In the genomic region with DNA sequence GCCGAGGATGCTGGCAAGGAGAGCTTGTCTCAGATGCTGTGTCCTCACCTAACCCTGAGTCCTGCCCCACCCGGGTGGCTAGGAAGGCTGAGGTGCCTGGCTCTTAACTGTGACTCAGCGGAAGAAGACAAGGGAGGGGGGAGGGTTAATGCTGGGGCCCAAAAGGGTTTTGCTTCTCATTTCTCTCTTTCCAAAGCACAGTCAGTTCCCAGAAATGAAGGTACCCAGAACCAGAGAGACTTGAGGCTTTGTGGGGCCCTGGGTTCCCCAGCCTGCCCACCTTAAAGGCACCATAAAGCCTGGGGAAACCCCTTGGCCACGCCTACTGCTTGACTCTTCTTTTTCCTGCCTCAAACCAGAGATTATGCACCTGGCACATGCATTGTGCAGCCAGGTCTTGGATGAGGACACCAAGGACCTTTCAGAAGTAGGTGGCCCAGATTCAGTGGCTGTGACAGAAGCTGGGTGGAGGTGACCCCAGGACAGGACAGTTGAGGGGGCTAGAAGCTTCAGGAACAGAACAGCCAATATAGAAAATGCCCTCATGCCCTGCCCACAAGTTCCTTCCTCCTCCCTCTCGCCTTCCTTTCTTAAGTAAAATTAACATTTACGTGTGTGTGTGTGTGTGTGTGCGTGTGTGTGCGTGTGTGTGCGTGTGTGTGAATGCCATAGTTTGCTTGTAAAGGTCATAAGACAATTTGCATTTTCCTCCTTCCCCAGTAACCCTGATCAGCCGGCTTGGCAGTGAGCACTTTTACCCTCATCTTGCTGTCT, we compare ENCODE assay signal across 12 mouse cellular contexts. TPM values are rescaled to one million over a fixed set of nuclear protein-coding genes. Genes with fewer than 3 reads are reported as not detected.
DNase-seq lines count a peak whose midpoint lies in the region; ATAC-seq lines count a peak whose summit lies in the region.
"Had no signal": no experiment of that assay in that cellular context is flagged by ENCODE, and none has a peak within 500 bp of the region (broad histone marks: within the 10 kb centered on the region; RNA-seq: fewer than 3 reads in every experiment).

No protein-coding gene starts in this region.

- H3K36me3 ChIP-seq in forebrain, embryonic 12.5 days (replicated peaks) = no peaks in the 10 kb centered on the region
- H3K36me3 ChIP-seq: limb, embryonic 13.5 days; neural tube, embryonic 13.5 days had no signal

- no peaks in the 10 kb centered on the region for H3K27me3 ChIP-seq in forebrain, embryonic 12.5 days
- H3K27me3 ChIP-seq: limb, embryonic 13.5 days; neural tube, embryonic 13.5 days had no signal

- peak; percentile 92 for DNase-seq in CD4-positive, CD25-positive, alpha-beta regulatory T cell, adult 2 months (ENCODE audit: low read depth, low spot score)
- DNase-seq in NIH3T3 (ENCODE audit: low read depth) = peak; percentile 59
- peak; percentile 80 for DNase-seq in liver
- peak; percentile 43 to 49 for DNase-seq in spleen, adult 18-20 months
- no peak for DNase-seq in adrenal gland, adult 8-10 months
- no peak for DNase-seq in layer of hippocampus, adult 9-11 months
- no peak for DNase-seq in heart, adult 8-10 months (ENCODE audit: low spot score)
- DNase-seq: adrenal gland, postnatal 14 days; heart, postnatal 4 days had no signal

- no peak overlapping the region for H3K4me3 ChIP-seq in forebrain, embryonic 12.5 days (replicated peaks)
- H3K4me3 ChIP-seq: limb, embryonic 13.5 days; neural tube, embryonic 13.5 days had no signal

- no peak overlapping the region for H3K27ac ChIP-seq in forebrain, embryonic 12.5 days
- H3K27ac ChIP-seq: limb, embryonic 13.5 days; neural tube, embryonic 13.5 days had no signal

- H3K4me2 ChIP-seq in forebrain, embryonic 12.5 days = no peak overlapping the region
- H3K4me2 ChIP-seq: limb, embryonic 13.5 days; neural tube, embryonic 13.5 days had no signal

- no peak for ATAC-seq in forebrain, embryonic 12.5 days (ENCODE audit: low FRiP score)

- H3K9ac ChIP-seq in forebrain, embryonic 12.5 days = no peak overlapping the region
- H3K9ac ChIP-seq: limb, embryonic 13.5 days; neural tube, embryonic 13.5 days had no signal

- 79% methylated on average over 10 of the region's 10 CpGs for WGBS in forebrain, embryonic 12.5 days

- H3K4me1 ChIP-seq in forebrain, embryonic 12.5 days = no peaks in the 10 kb centered on the region
- H3K4me1 ChIP-seq: neural tube, embryonic 13.5 days had no signal

- no peaks in the 10 kb centered on the region for H3K9me3 ChIP-seq in forebrain, embryonic 12.5 days
- H3K9me3 ChIP-seq: limb, embryonic 13.5 days; neural tube, embryonic 13.5 days had no signal

RNA-seq across cellular contexts. Expression of a gene that starts 17.2 kb away (rescaled TPM):
- 10 to 100 TPM in 1 of 4 experiments, 1 to 10 TPM in 3; 4.1 to 62.8 (median 6.5) TPM for total RNA-seq in adrenal gland, adult 8-10 months (2022)
- 4.5 and 6.0 TPM in 2 replicates for polyA plus RNA-seq in forebrain, embryonic 12.5 days (2016; fragmentation: Nextera tagmentation; extraction: Ambion mirVana)
- 100 to 1,000 TPM in 3 of 4 experiments, 10 to 100 TPM in 1; 87.1 to 234 (median 146) TPM for total RNA-seq in heart, adult 8-10 months (2022)

RNA-seq across cellular contexts. Expression of a gene that starts 23.3 kb away (rescaled TPM):
- 10 to 100 TPM; 32.7 to 41.4 (median 34.9) TPM for total RNA-seq in adrenal gland, adult 8-10 months (2022)
- 2.4 and 3.7 TPM in 2 replicates for polyA plus RNA-seq in forebrain, embryonic 12.5 days (2016; fragmentation: Nextera tagmentation; extraction: Ambion mirVana)
- 10 to 100 TPM; 27.2 to 38.4 (median 32.0) TPM for total RNA-seq in heart, adult 8-10 months (2022)

RNA-seq across cellular contexts. Expression of a gene that starts 25.2 kb away (rescaled TPM):
- total RNA-seq in adrenal gland, adult 8-10 months (2022) = 10 to 100 TPM; 11.6 to 19.6 (median 17.9) TPM
- polyA plus RNA-seq in forebrain, embryonic 12.5 days (2016; fragmentation: Nextera tagmentation; extraction: Ambion mirVana) = 10.3 and 12.0 TPM in 2 replicates
- total RNA-seq in heart, adult 8-10 months (2022) = 10 to 100 TPM; 17.3 to 24.0 (median 19.9) TPM

RNA-seq across cellular contexts. Expression of a gene that starts 27.4 kb away (rescaled TPM):
- 1 to 10 TPM; 1.0 to 1.6 (median 1.3) TPM for total RNA-seq in adrenal gland, adult 8-10 months (2022)
- polyA plus RNA-seq in forebrain, embryonic 12.5 days (2016; fragmentation: Nextera tagmentation; extraction: Ambion mirVana) = 2.2 and 2.9 TPM in 2 replicates
- 10 to 100 TPM in 1 of 4 experiments, 1 to 10 TPM in 3; 5.6 to 10.3 (median 6.4) TPM for total RNA-seq in heart, adult 8-10 months (2022)

Comparison
In these comparisons a context has a peak if more than half of its experiments do, and no peak if none do; other contexts are left out.
1. DNase-seq: peak in CD4-positive, CD25-positive, alpha-beta regulatory T cell, adult 2 months (single experiment), NIH3T3 (single experiment), liver (single experiment) and spleen, adult 18-20 months (2 of 2); none in adrenal gland, adult 8-10 months (single experiment), layer of hippocampus, adult 9-11 months (single experiment) and heart, adult 8-10 months (single experiment).